Mouse (Mus musculus) adrenal gland, postnatal 4 days (tissue): Measurements from ENCODE around the gene Limch1. TPM values are rescaled to one million over a fixed set of nuclear protein-coding genes. Genes with fewer than 3 reads are reported as not detected.

Experiments used
- DNase-seq, 2 experiments: peaks; one replicate each; pipeline ENCODE4 v3.0.0; 2021 to 2022; ENCODE audit warnings: low spot score in 2 of 2, mixed read lengths in 2 of 2
- total RNA-seq, 2 experiments: library from RNA; stranded (reverse); gene quantifications; 2 replicates each; pipeline ENCODE4 v1.2.3; 2021

Limch1 gene
- total RNA-seq, 2 experiments from 2014 or later = 150 to 161 TPM

- DNase-seq = no peak
Observed at GRCm38 (mm10) chr5:66745996-66746681, 512 bp downstream of the Limch1 start.

GRCm38 (mm10) chr5:66746761-66747160, 1.1 kb downstream of the Limch1 start:
- no peak for DNase-seq

GRCm38 (mm10) chr5:66747761-66748430, 2.3 kb downstream of the Limch1 start:
- no peak for DNase-seq

GRCm38 (mm10) chr5:66748448-66749115, 3.0 kb downstream of the Limch1 start:
- DNase-seq = no peak

- DNase-seq = no peak
Observed at GRCm38 (mm10) chr5:66750641-66751040, 5.0 kb downstream of the Limch1 start.

GRCm38 (mm10) chr5:66751332-66751980, 5.8 kb downstream of the Limch1 start:
- DNase-seq = no peak

- DNase-seq = no peak
Observed at GRCm38 (mm10) chr5:66753620-66754019, 8.0 kb downstream of the Limch1 start.

GRCm38 (mm10) chr5:66756821-66757705, 11.4 kb downstream of the Limch1 start:
- no peak for DNase-seq

- DNase-seq = no peak
Observed at GRCm38 (mm10) chr5:66757706-66758237, 12.1 kb downstream of the Limch1 start.

- DNase-seq = no peak
Observed at GRCm38 (mm10) chr5:66759354-66759753, 13.7 kb downstream of the Limch1 start.

- no peak for DNase-seq
Observed at GRCm38 (mm10) chr5:66760747-66761146, 15.1 kb downstream of the Limch1 start.

GRCm38 (mm10) chr5:66762006-66762405, 16.4 kb downstream of the Limch1 start:
- no peak for DNase-seq

- DNase-seq = no peak
Observed at GRCm38 (mm10) chr5:66764129-66764528, 18.5 kb downstream of the Limch1 start.

GRCm38 (mm10) chr5:66765911-66766310, 20.3 kb downstream of the Limch1 start:
- DNase-seq = no peak

GRCm38 (mm10) chr5:66768034-66768433, 22.4 kb downstream of the Limch1 start:
- DNase-seq = no peak

- DNase-seq = no peak
Observed at GRCm38 (mm10) chr5:66769070-66769469, 23.4 kb downstream of the Limch1 start.

GRCm38 (mm10) chr5:66769558-66769957, 23.9 kb downstream of the Limch1 start:
- no peak for DNase-seq

GRCm38 (mm10) chr5:66777999-66778710, 32.5 kb downstream of the Limch1 start:
- DNase-seq = no peak

- no peak for DNase-seq
Observed at GRCm38 (mm10) chr5:66780371-66780770, 34.7 kb downstream of the Limch1 start.

GRCm38 (mm10) chr5:66781507-66781906, 35.9 kb downstream of the Limch1 start:
- no peak for DNase-seq
